Mouse (Mus musculus) MEL (cell line): ENCODE data around the gene Cpeb4. TPM values are rescaled to one million over a fixed set of nuclear protein-coding genes. Genes with fewer than 3 reads are reported as not detected.
A peak's percentile ranks its signal among the peaks of the same experiment; 100 is the strongest.

Experiments
- DNase-seq: peaks from one replicate; pipeline ENCODE4 v3.0.0; 2011; ENCODE audit warnings: low read depth, low spot score
- H3K27ac ChIP-seq: 2 replicates; pipeline ENCODE4 v1.5.1; 2012; ENCODE audit warnings: low read depth, mild to moderate bottlenecking, control low read depth, low read length, moderate library complexity; ENCODE audit not compliant: control insufficient read depth
- H3K27me3 ChIP-seq, 2 experiments: fragments of 150-350 bp in 1 of 2; sonication (generic) in 1 of 2; 2 replicates each; pipeline ENCODE4 v1.6.1; 2012; ENCODE audit warnings: low read length in 2 of 2, mild to moderate bottlenecking in 2 of 2, improper control_type of control experiment in 1 of 2, moderate library complexity in 1 of 2; ENCODE audit not compliant: insufficient read depth in 2 of 2, control insufficient read depth in 1 of 2
- H3K36me3 ChIP-seq, 2 experiments: 2 replicates each; pipeline ENCODE4 v1.6.1; 2012 to 2014; ENCODE audit warnings: low read length in 2 of 2, improper control_type of control experiment in 1 of 2, inconsistent platforms in 1 of 2, mild to moderate bottlenecking in 1 of 2; ENCODE audit not compliant: insufficient read depth in 2 of 2, control insufficient read depth in 1 of 2
- H3K4me1 ChIP-seq, 2 experiments: fragments of 150-350 bp in 1 of 2; sonication (generic) in 1 of 2; 2 replicates each; pipeline ENCODE4 v1.6.1; 2012; ENCODE audit warnings: low read length in 2 of 2, improper control_type of control experiment in 1 of 2, mild to moderate bottlenecking in 1 of 2; ENCODE audit not compliant: insufficient read depth in 2 of 2, control insufficient read depth in 1 of 2
- H3K4me3 ChIP-seq, 2 experiments: fragments of 150-350 bp in 1 of 2; sonication (generic) in 1 of 2; 2 replicates each; pipeline ENCODE4 v1.5.1; 2012; ENCODE audit warnings: low read depth in 2 of 2, low read length in 2 of 2, mild to moderate bottlenecking in 2 of 2, moderate library complexity in 2 of 2, control low read depth in 1 of 2, improper control_type of control experiment in 1 of 2; ENCODE audit not compliant: control insufficient read depth in 1 of 2, insufficient read depth in 1 of 2
- H3K79me2 ChIP-seq: 2 replicates; pipeline ENCODE4 v1.6.1; 2012; ENCODE audit warnings: mild to moderate bottlenecking, low read length, moderate library complexity; ENCODE audit not compliant: control insufficient read depth, poor library complexity, insufficient read depth
- H3K9ac ChIP-seq: 2 replicates; pipeline ENCODE4 v1.6.1; 2012; ENCODE audit warnings: low read depth, mild to moderate bottlenecking, control low read depth, low read length, moderate library complexity; ENCODE audit not compliant: control insufficient read depth, poor library complexity, severe bottlenecking
- H3K9me3 ChIP-seq: fragments of 150-350 bp; sonication (generic); replicated peaks from 2 replicates; pipeline ENCODE4 v1.6.1; 2012; ENCODE audit warnings: mild to moderate bottlenecking, low read length, improper control_type of control experiment, moderate library complexity; ENCODE audit not compliant: insufficient read depth
- BHLHE40 ChIP-seq: IDR thresholded peaks from 2 replicates; pipeline ENCODE4 v1.6.1; 2012; ENCODE audit warnings: low read depth, mild to moderate bottlenecking, inconsistent platforms, low read length, improper control_type of control experiment, borderline replicate concordance
- CHD1 ChIP-seq: IDR thresholded peaks from 2 replicates; pipeline ENCODE4 v1.6.1; 2012; ENCODE audit warnings: low read depth, mild to moderate bottlenecking, inconsistent platforms, low read length, improper control_type of control experiment
- CHD2 ChIP-seq: IDR thresholded peaks from 2 replicates; pipeline ENCODE4 v1.6.1; 2011; ENCODE audit warnings: low read length, improper control_type of control experiment
- CTCF ChIP-seq, 3 experiments: IDR thresholded peaks in 2 of 3; conservative IDR thresholded peaks in 1 of 3; 2 replicates each; pipeline ENCODE4 v1.5.1; 2011 to 2012; ENCODE audit warnings: low read length in 3 of 3, low read depth in 2 of 3, mild to moderate bottlenecking in 2 of 3, improper control_type of control experiment in 1 of 3, inconsistent platforms in 1 of 3, mixed read lengths in 1 of 3, moderate library complexity in 1 of 3; ENCODE audit not compliant: control insufficient read depth in 1 of 3, insufficient read depth in 1 of 3, poor library complexity in 1 of 3, severe bottlenecking in 1 of 3
- E2F4 ChIP-seq: IDR thresholded peaks from 2 replicates; pipeline ENCODE4 v1.6.1; 2011; ENCODE audit warnings: low read depth, low read length, improper control_type of control experiment, borderline replicate concordance
- ELF1 ChIP-seq: IDR thresholded peaks from 2 replicates; pipeline ENCODE4 v1.6.1; 2014; ENCODE audit warnings: low read depth, mild to moderate bottlenecking, inconsistent platforms, low read length, improper control_type of control experiment, moderate library complexity
- EP300 ChIP-seq, 2 experiments: IDR thresholded peaks; 2 replicates each; pipeline ENCODE4 v1.6.1; 2011; ENCODE audit warnings: improper control_type of control experiment in 2 of 2, low read length in 2 of 2, low read depth in 1 of 2, mild to moderate bottlenecking in 1 of 2
- ETS1 ChIP-seq: IDR thresholded peaks from 2 replicates; pipeline ENCODE4 v1.6.1; 2012; ENCODE audit warnings: low read depth, mild to moderate bottlenecking, inconsistent platforms, low read length, improper control_type of control experiment, moderate library complexity
- KAT2A ChIP-seq: conservative IDR thresholded peaks from 2 replicates; pipeline ENCODE4 v1.6.1; 2012; ENCODE audit warnings: low read depth, low read length, improper control_type of control experiment, inconsistent platforms
- MAFK ChIP-seq: IDR thresholded peaks from 2 replicates; pipeline ENCODE4 v1.6.1; 2011; ENCODE audit warnings: low read depth, mild to moderate bottlenecking, low read length, improper control_type of control experiment, borderline replicate concordance
- MAX ChIP-seq: IDR thresholded peaks from 2 replicates; pipeline ENCODE4 v1.6.1; 2011; ENCODE audit warnings: low read length, improper control_type of control experiment
- MAZ ChIP-seq: IDR thresholded peaks from 2 replicates; pipeline ENCODE4 v1.6.1; 2012; ENCODE audit warnings: low read depth, mild to moderate bottlenecking, inconsistent platforms, low read length, improper control_type of control experiment
- MXI1 ChIP-seq: IDR thresholded peaks from 2 replicates; pipeline ENCODE4 v1.6.1; 2011; ENCODE audit warnings: mild to moderate bottlenecking, low read depth, low read length, improper control_type of control experiment
- MYB ChIP-seq: IDR thresholded peaks from 2 replicates; pipeline ENCODE4 v1.6.1; 2011; ENCODE audit warnings: mild to moderate bottlenecking, low read depth, low read length, improper control_type of control experiment
- MYC ChIP-seq: IDR thresholded peaks from 2 replicates; pipeline ENCODE4 v1.6.1; 2011; ENCODE audit warnings: low read depth, mild to moderate bottlenecking, low read length, improper control_type of control experiment, moderate library complexity
- NRF1 ChIP-seq: IDR thresholded peaks from 2 replicates; pipeline ENCODE4 v1.6.1; 2014; ENCODE audit warnings: low read depth, mild to moderate bottlenecking, inconsistent platforms, low read length, improper control_type of control experiment, moderate library complexity; ENCODE audit not compliant: poor library complexity, insufficient read depth, severe bottlenecking
- POLR2A ChIP-seq, 2 experiments: IDR thresholded peaks; 2 replicates each; pipeline ENCODE4 v1.6.1; 2011 to 2012; ENCODE audit warnings: low read length in 2 of 2, mild to moderate bottlenecking in 2 of 2, control low read depth in 1 of 2, improper control_type of control experiment in 1 of 2, low read depth in 1 of 2, moderate library complexity in 1 of 2; ENCODE audit not compliant: control insufficient read depth in 1 of 2, insufficient read depth in 1 of 2, poor library complexity in 1 of 2
- POLR2AphosphoS2 ChIP-seq: IDR thresholded peaks from 2 replicates; pipeline ENCODE4 v1.6.1; 2011; ENCODE audit warnings: low read length, improper control_type of control experiment
- POLR2AphosphoS5 ChIP-seq: IDR thresholded peaks from 2 replicates; pipeline ENCODE4 v1.6.1; 2012; ENCODE audit warnings: low read depth, borderline replicate concordance, mild to moderate bottlenecking, inconsistent platforms, low read length, moderate library complexity, mixed read lengths
- RAD21 ChIP-seq: IDR thresholded peaks from 2 replicates; pipeline ENCODE4 v1.6.1; 2011; ENCODE audit warnings: mild to moderate bottlenecking, low read depth, low read length, improper control_type of control experiment
- SIN3A ChIP-seq: IDR thresholded peaks from 2 replicates; pipeline ENCODE4 v1.6.1; 2012; ENCODE audit warnings: low read length, improper control_type of control experiment, inconsistent platforms
- TAL1 ChIP-seq: IDR thresholded peaks from 2 replicates; pipeline ENCODE4 v1.6.1; 2012; ENCODE audit warnings: mild to moderate bottlenecking, inconsistent platforms, low read length, moderate library complexity, mixed read lengths
- TBP ChIP-seq: IDR thresholded peaks from 2 replicates; pipeline ENCODE4 v1.8.0; 2011; ENCODE audit warnings: low read depth, low read length, improper control_type of control experiment
- TCF12 ChIP-seq: IDR thresholded peaks from 2 replicates; pipeline ENCODE4 v1.6.1; 2014; ENCODE audit warnings: low read depth, mild to moderate bottlenecking, inconsistent platforms, low read length, improper control_type of control experiment, moderate library complexity
- UBTF ChIP-seq: IDR thresholded peaks from 2 replicates; pipeline ENCODE4 v1.6.1; 2012; ENCODE audit warnings: low read depth, mild to moderate bottlenecking, inconsistent platforms, low read length, improper control_type of control experiment, moderate library complexity, borderline replicate concordance; ENCODE audit not compliant: insufficient read depth
- USF1 ChIP-seq: IDR thresholded peaks from 2 replicates; pipeline ENCODE4 v1.6.1; 2014; ENCODE audit warnings: low read depth, mild to moderate bottlenecking, inconsistent platforms, low read length, improper control_type of control experiment, moderate library complexity
- ZC3H11A ChIP-seq: IDR thresholded peaks from 2 replicates; pipeline ENCODE4 v1.6.1; 2012; ENCODE audit warnings: low read depth, mild to moderate bottlenecking, inconsistent platforms, low read length, improper control_type of control experiment
- ZNF384 ChIP-seq: IDR thresholded peaks from 2 replicates; pipeline ENCODE4 v1.6.1; 2012; ENCODE audit warnings: low read depth, mild to moderate bottlenecking, inconsistent platforms, low read length, improper control_type of control experiment
- polyA plus RNA-seq, 2 experiments: library from polyadenylated mRNA; stranded (reverse) in 1 of 2; unstranded in 1 of 2; fragments of >175 nt in 1 of 2; fragments of >200 nt in 1 of 2; gene quantifications; 2 replicates each; pipeline versions ENCODE4 v1.2.1 to v1.2.4; 2012; ENCODE audit warnings: low replicate concordance in 2 of 2, low read depth in 1 of 2; ENCODE audit not compliant: insufficient read length in 2 of 2, insufficient read depth in 1 of 2, missing spikeins in 1 of 2
- total RNA-seq: library from RNA; depleted of rRNA; stranded (reverse); fragments of 300-350 nt; gene quantifications from 2 replicates; pipeline ENCODE4 v1.2.3, GENCODE M21; 2012

The Cpeb4 gene
- total and polyA plus RNA-seq, 3 experiments, result 3.8 to 4.9 TPM; not detected in 1

DNA sequence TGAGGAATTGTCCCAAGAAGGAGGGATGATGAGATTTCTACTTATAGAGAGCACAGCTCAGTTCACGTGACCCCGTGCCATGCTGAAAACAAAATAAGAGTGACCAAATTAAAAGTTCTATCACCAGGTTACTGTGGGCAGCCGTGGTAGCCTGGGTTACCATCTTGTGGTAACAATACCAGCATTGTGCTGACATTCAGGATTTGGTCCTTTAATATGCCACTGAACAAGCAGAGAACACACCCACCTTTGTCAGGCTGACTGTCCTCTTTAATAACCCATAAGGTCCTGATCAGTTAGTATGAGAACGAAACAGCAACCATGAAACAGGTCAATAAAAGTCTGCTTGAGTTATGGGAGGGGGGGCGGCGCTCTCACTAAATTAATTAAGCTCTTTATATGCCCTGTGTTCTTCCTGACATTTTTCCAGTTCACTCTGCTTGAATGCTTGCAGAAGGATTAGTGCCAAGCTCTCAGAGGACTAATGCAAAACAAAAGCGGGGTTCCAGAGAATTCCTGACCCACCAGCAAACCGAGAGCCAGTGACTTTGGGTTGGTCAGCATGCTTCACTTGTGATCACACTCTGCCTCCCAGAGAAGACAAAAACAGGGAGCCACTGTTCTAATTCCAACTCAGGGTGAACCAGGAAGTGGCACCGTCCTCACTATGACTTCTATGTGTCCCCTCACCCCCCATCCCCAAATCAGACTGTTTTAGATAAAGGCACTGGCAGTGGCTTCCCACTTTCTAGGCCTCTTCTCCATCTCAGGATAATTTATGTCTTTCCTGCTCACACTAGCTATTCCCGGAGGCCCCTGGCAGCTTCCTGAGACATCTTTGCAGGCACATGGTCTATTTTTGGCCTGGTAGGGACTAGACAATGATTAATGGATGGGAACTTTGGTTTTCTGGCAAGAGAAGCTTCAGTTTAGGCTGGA, 41.5 kb upstream of the Cpeb4 start:
- Histone ChIP-seq H3K27ac (no peak overlapping the region), H3K36me3 (peaks cover 0 to 6% of the 10 kb centered on the region in 2 experiments; a peak in 1 of 4 replicates), H3K27me3 (no peaks in the 10 kb centered on the region), H3K9me3 (no peaks in the 10 kb centered on the region), H3K4me3 (no peak overlapping the region), H3K4me1 (peaks cover 5 to 21% of the 10 kb centered on the region in 2 experiments), H3K9ac (no peak overlapping the region), H3K79me2 (no peaks in the 10 kb centered on the region)
- DNase-seq, result no peak
- TF ChIP-seq POLR2AphosphoS2, result no peak
- TF ChIP-seq POLR2AphosphoS5, result no peak
- TF ChIP-seq ZNF384, result no peak
- TF ChIP-seq NRF1, result no peak
- TF ChIP-seq EP300 (IDR thresholded peaks at IDR 0.05; ENCODE audit: low read depth in 1 of 2, low read length in 2 of 2), result no peak
- no peak for TF ChIP-seq RAD21
- no peak for TF ChIP-seq E2F4
- TF ChIP-seq TAL1, result no peak
- no peak for TF ChIP-seq MXI1
- TF ChIP-seq CHD2, result no peak
- no peak for TF ChIP-seq TCF12
- TF ChIP-seq ELF1, result no peak
- no peak for TF ChIP-seq MAZ
- TF ChIP-seq ETS1, result no peak
- no peak for TF ChIP-seq SIN3A

DNA sequence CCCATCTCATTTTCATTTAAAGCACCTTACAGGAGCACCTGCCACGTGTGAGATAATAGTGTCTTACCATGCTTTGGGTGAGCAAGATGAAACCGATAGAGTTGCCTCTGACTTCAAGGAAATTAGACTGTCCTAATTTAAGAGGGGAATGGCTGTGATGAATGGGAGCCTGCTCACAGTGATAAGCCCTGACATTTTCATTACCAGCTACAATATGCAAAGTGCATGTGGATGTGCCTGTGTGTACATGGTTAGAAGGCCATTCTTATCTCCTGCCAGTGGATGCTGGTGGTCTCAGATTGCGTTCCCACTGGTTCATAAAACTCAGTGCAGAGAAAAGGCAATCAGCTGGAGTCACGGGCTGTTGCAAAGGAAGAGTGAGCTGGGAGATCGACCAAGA, 40.6 kb upstream of the Cpeb4 start:
- peak; percentile 79 for DNase-seq
- peak overlapping the region; percentile 41; the same call in 1 of the 2 replicates for H3K27ac ChIP-seq
- no peaks in the 10 kb centered on the region for H3K79me2 ChIP-seq
- no peaks in the 10 kb centered on the region for H3K9me3 ChIP-seq
- no peak overlapping the region for H3K9ac ChIP-seq
- H3K4me1 ChIP-seq, result peaks cover 5 to 21% of the 10 kb centered on the region in 2 experiments
- no peaks in the 10 kb centered on the region for H3K27me3 ChIP-seq
- H3K36me3 ChIP-seq, result peaks cover 0 to 6% of the 10 kb centered on the region in 2 experiments; a peak in 1 of 4 replicates
- H3K4me3 ChIP-seq, result peak overlapping the region; percentile 9 to 12; a peak in 2 of 4 replicates
- 0 out of 2 replicates have a peak, but pooled peaks have one; percentile 2 for TF ChIP-seq ZC3H11A
- peak; percentile 60 for TF ChIP-seq MAX
- peak; percentile 46; the same call in 1 of the 2 replicates for TF ChIP-seq MXI1
- TF ChIP-seq TBP, result no peak
- TF ChIP-seq MAZ, result no peak
- TF ChIP-seq POLR2AphosphoS5, result no peak
- no peak for TF ChIP-seq UBTF
- TF ChIP-seq TAL1, result peak; percentile 90
- peak; percentile 72 for TF ChIP-seq SIN3A
- peak; percentile 67; the same call in 1 of the 2 replicates for TF ChIP-seq BHLHE40
- TF ChIP-seq E2F4, result 0 out of 2 replicates have a peak, but pooled peaks have one; percentile 26
- TF ChIP-seq CHD1, result no peak
- TF ChIP-seq USF1, result 0 out of 2 replicates have a peak, but pooled peaks have one; percentile 11
- no peak for TF ChIP-seq MYB
- no peak for TF ChIP-seq POLR2AphosphoS2
- no peak for TF ChIP-seq POLR2A (IDR thresholded peaks at IDR 0.05; ENCODE audit: control insufficient read depth in 1 of 2, insufficient read depth in 1 of 2, low read depth in 1 of 2, low read length in 2 of 2, poor library complexity in 1 of 2)
- TF ChIP-seq KAT2A, result no peak; the same call in 1 of the 2 replicates
- peak; percentile 25; the same call in 1 of the 2 replicates for TF ChIP-seq MYC
- TF ChIP-seq CTCF (IDR thresholded peaks at IDR 0.05 in 2 of 3, conservative IDR thresholded peaks at IDR 0.05 in 1 of 3; ENCODE audit: control insufficient read depth in 1 of 3, insufficient read depth in 1 of 3, low read depth in 2 of 3, low read length in 3 of 3, poor library complexity in 1 of 3, severe bottlenecking in 1 of 3), result no peak
- peak; percentile 39; the same call in 1 of the 2 replicates for TF ChIP-seq MAFK
